Mouse (Mus musculus) fibroblast of lung, adult 2 months (primary cell): ENCODE data around the gene Cd248.

Experiments used
- DNase-seq: peaks from one replicate; pipeline ENCODE4 v3.0.0-alpha.2; 2011; ENCODE audit warnings: low read depth

Cd248 gene

DNA sequence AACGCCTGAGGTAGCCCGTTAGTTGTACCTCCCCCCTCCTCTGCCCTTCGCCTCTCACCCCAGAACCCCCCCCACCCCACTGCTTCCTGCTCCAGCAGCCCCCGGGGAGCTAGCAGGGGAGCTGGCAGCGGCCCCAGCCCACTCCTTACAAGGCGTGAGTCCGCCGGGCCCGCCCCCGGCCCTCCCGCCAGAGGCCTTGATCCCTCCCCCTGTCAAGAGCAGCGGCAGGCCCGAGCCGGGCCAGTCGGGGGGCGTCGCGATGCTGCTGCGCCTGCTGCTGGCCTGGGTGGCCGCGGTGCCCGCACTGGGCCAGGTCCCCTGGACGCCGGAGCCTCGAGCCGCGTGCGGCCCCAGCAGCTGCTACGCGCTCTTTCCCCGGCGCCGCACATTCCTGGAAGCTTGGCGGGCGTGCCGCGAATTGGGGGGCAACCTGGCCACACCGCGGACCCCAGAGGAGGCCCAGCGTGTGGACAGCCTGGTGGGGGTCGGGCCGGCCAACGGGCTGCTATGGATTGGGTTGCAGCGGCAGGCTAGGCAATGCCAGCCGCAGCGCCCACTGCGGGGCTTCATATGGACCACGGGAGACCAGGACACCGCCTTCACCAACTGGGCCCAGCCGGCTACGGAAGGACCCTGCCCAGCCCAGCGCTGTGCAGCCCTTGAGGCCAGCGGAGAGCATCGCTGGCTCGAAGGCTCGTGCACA, at the start of gene Cd248:
Gene Cd248 (plus strand): TSS at position 212 of the 703 bp plus-strand sequence.
- DNase-seq: no peak

DNA sequence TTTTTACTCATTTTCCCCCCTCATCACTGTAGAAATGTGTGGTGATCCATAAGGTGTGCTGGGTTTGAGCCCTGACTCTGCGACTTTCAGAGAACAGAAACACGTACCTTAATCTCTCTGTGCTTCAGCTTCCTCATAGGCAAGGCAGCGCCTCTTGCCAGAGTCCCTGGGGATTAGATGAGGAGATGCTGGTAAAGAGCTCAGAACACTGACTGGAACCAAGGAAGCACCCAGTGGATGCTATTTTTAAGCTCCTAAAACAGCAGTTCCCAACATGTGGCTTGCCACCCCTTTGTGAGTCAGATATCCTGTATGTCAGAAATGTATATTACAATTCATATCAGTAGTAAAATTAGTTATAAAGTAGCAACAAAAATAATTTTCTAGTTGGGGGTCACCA, 49.7 kb upstream of the Cd248 start:
- DNase-seq: no peak

DNA sequence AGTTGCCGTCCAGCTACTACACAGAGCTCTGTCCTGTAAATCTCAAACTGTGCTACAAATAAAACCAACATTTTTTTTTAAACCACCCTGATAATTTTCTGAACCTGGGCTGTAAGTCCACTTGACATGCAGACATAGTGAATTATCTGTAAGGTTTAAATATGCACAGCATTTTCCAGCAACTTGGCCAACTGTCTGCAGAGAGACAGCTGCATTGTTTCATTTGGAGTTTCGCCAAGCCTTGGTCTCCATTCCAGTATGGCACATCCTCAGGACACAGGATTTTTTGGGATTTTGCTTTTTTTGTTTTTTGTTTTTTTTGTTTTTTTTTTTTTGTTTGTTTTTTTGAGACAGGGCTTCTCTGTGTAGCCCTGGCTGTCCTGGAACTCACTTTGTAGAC, 46.5 kb upstream of the Cd248 start:
- DNase-seq: no peak

- DNase-seq: no peak
Measured at GRCm38 (mm10) chr19:5023621-5024479, 44.0 kb upstream of the Cd248 start, which contains the start of gene Slc29a2. Slc29a2 (plus strand) TSS chr19:5023860.

GRCm38 (mm10) chr19:5026111-5026510, 41.8 kb upstream of the Cd248 start:
- DNase-seq: no peak

DNA sequence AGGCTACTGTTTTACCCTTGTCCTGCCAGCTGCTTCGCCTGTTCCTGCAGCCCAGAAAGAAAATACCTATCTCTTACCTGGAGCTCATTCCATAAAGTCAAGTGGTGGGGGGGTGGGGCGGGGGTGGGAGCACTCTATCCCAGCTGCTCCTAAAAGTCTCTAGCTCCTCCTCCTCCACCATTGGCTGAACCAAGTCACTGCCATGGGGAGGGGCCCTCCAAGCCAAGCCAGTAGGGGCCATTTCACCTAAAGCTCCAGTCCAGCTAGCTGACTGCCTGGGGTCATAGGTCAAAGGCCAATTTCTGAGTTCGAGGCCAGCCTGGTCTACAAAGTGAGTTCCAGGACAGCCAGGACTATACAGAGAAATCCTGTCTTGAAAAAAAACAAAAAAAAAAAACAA, 35.2 kb upstream of the Cd248 start:
- DNase-seq: no peak

DNA sequence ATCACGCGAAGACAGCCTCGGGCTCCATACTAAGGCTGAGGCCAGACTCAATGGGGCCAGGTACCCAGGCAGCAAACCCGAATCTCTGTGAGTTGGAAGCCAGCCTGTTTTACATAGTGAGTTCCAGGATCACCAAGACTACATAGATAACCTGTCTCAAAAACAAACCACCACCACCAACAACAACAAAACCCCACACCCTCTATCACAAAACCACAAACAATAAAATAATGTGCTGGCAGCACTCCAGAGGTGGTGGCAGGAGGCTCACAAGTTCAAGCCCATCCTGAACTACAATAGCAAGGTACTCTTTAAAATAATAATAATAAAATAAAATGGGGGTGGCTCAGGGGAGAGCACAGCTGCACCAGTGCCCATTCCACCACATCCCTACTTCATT, 31.3 kb upstream of the Cd248 start:
- DNase-seq: no peak

GRCm38 (mm10) chr19:5037678-5038571, 30.0 kb upstream of the Cd248 start:
- no peak for DNase-seq

GRCm38 (mm10) chr19:5038709-5039156, 29.1 kb upstream of the Cd248 start, which contains the start of the genes B4gat1 and AC124502.3:
B4gat1 (plus strand) TSS chr19:5038826.
AC124502.3 (plus strand) TSS chr19:5038891.
- no peak for DNase-seq

- no peak for DNase-seq
Measured at GRCm38 (mm10) chr19:5039301-5040114, 28.4 kb upstream of the Cd248 start.

DNA sequence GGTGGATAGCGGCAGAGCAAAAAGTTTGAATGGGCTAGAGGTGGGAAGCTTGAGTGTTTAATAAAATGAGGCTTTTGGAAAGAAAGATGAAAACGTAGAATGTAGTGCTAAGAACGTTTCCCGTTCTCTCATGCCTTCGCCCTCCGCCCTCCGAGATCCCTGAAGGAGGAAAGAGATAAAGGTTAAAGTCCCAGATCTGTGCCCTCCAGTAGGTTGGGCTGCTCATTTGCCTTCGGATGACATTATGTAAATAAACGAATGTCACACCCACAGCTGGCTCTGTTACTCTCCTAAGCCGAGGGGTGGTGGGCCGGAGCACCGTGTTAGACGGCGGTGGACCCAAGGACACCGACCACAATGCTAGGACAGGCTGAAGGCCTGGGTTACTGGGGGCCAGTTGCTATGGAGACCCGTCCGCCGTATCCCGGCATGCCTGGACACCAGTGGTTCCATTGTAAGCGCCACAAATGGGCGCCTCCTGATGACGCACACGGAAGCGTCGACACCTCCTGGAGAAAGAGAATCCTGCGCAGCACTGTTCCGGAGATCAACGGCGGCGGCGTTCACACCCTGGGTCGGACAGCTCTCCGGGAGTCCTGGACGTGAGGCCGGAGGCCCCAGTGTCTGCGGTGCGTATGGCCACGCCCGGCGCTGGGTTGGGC, 26.9 kb upstream of the Cd248 start, which contains the start of gene Brms1:
Gene Brms1 (plus strand): TSS at position 493 of the 662 bp plus-strand sequence.
- DNase-seq: no peak

DNA sequence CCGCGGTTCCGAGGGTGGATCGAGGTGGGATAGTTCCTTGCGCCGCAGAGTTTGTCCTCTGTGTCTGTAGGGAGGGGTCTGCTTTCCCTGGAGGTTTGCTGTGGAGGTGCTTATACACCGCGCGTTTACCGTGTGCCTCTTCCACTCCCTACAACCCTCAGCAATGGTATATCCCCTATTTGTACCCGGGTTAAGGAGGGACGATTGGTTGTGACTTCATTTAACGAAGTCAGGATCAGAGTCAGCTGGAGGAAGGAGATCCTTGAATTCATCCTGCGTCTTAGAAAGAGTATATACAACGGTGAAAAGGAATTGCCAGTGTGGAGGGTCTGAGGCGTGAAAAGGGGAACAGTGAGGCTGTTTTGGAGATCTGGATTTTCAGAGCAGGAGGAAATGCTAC, 26.3 kb upstream of the Cd248 start:
- no peak for DNase-seq

- DNase-seq: no peak
Measured at GRCm38 (mm10) chr19:5045531-5045930, 22.3 kb upstream of the Cd248 start.

DNA sequence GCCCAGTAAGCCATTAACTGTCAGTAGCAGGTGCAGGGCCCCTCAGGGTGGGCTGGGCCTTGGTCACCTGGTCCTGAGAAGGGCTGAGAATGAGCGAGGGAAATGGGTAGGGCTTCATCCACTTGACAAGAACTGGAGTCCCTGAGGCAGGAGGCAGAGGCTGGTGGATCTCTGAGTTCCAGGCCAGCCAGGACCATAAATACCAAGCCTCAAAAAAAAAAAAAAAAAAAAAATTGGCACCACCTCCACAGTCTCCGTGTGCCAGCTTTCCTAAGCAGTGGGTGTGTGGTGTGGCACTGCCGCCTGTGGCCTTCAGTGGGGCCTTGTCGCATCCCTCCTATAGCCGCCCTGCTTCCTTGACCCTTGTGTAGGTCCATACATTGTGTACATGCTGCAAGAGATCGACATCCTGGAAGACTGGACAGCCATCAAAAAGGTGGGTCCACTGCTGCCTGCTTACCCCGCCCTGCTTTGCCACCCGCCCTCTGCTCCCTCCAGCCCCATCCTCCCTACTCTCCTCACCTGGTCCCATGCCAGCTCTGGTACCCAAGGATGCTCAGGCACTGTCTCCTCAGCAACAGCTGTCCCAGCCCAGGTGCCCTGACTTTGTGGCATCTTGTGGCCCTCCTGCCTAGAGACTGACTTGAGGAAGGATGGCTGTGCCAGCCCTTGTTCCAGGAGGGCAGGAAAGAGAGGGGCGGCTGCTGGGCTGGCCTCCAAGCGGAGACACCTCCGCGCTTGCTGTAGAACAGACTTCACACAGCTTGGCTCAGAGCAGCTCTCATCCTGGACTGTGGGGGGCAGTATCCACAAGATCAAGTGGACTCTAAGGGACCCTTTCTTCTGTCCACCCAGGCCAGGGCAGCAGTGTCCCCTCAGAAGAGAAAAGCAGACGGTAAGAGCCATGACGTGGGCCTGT, 19.5 kb upstream of the Cd248 start:
- no peak for DNase-seq

GRCm38 (mm10) chr19:5049325-5049724, 18.6 kb upstream of the Cd248 start:
- no peak for DNase-seq

- no peak for DNase-seq
Measured at GRCm38 (mm10) chr19:5050047-5050905, 17.6 kb upstream of the Cd248 start, which contains the start of gene Rin1. Rin1 (plus strand) TSS chr19:5050481.

- no peak for DNase-seq
Measured at GRCm38 (mm10) chr19:5051031-5051430, 16.8 kb upstream of the Cd248 start.

DNA sequence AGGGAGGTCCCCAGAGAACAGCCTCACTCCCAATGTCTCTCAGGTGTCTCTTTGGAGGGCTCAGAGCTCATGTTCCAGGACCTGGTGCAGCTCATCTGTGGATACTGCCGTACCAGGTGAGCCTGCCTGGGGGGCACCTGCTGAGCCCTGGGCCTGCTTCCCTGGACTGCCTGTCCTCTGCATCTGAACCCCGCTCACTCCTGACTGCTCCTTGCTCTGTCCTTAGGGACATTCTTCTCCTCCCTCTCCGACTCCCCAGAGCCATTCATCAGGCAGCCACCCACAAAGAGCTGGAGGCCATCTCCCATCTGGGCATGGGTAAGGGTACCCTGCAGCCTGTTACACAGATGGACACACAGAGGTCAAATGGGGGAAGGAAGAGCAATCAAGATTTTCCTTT, 16.4 kb upstream of the Cd248 start:
- DNase-seq: no peak
